Mouse (Mus musculus) gastrocnemius, adult 18-20 months (tissue): ENCODE measurements around the gene Bmi1. TPM values are rescaled to one million over a fixed set of nuclear protein-coding genes. Genes with fewer than 3 reads are reported as not detected.

Experiments used
- DNase-seq: peaks from one replicate; pipeline ENCODE4 v3.0.0; 2021; ENCODE audit warnings: low spot score
- long read RNA-seq, 2 experiments: library from polyadenylated mRNA; stranded (forward); transcript quantifications; one replicate each; pipeline ENCODE4 v2.0.0; 2021
- total RNA-seq, 2 experiments: library from RNA; stranded (reverse); gene quantifications; 2 replicates each; pipeline ENCODE4 v1.2.3; 2021

Gene Bmi1
- total RNA-seq, result 10 to 100 TPM; 67.2 to 67.6 TPM
- long read RNA-seq, experiment 1, transcript Bmi1-201 (10 exons, 3,594 nt), result major isoform, 91 of 100 reads
- long read RNA-seq, experiment 1, partial matches to known transcripts, result 4 of 100 reads
- long read RNA-seq, experiment 1, other reads (novel, unspliced or antisense), result 5 of 100 reads
- long read RNA-seq, experiment 2, transcript Bmi1-201 (10 exons, 3,594 nt), result major isoform, 82 of 89 reads
- long read RNA-seq, experiment 2, partial matches to known transcripts, result 2 of 89 reads
- long read RNA-seq, experiment 2, other reads (novel, unspliced or antisense), result 5 of 89 reads

DNA sequence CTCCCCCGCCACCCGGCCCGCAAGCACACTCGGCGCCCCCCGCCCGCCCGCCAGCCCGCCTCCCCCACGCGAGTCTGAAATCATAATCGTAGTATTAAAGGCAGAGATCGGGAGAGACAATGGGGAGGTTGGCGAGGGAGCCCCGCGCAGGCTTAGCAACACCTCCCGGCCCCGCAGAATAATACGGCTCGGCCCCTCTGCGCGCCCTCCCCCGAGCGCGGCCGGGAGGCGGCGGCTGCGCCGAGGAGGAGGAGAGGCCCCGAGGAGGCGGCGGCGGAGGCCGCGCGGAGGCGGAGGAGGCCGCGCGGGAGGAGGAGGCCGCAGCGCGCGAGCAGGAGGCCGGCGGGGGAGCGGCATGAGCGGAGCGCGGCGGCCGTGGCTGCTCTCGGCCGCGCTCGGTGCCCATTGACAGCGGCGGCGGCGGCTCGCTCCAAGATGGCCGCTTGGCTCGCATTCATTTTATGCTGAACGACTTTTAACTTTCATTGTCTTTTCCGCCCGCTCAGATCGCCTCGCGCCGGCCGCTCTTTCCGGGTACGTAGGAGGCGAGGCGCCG is at the start of gene Bmi1:
Gene Bmi1 (plus strand): TSS at position 83 of the 556 bp plus-strand sequence.
- DNase-seq, result peak; percentile 51

DNA sequence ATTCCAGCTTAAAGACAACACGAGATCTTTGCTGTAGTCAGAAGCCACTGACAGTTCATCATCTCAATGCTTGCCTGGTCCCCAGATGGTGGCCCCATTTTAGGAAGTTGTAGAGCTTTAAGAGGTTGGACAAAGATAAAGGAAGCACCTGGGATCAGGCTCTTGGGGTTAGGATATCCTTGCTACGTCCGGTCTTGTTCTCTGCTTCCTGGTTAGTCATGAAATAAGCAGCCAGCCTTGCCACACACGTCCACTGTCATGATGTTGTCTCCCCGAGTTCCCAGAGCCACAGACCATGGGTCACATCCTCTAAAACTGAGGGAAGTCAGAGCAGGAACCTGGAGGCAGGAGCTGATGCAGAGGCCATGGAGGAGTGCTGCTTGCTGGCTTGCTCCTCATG is 46.3 kb upstream of the Bmi1 start:
- no peak for DNase-seq

DNA sequence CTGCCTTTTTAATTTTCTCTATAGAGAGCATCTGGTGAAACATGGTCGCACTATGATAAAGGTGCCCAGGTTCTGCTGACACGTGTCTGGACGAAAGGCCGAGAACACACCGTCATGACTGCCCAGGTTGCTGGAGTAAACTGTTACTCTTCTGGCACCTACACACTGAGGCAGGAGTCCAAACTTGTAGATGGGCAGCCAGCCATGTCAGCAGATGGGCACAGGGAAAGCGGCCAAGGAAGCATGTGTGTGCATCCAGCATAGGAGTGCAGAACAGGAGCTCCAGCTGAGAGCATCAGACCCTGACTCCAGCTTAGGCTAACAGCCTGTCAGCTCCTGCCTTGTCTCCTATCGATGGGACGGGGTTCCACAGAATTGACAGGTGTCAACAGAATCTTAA is 41.8 kb upstream of the Bmi1 start:
- peak; percentile 78 for DNase-seq

DNA sequence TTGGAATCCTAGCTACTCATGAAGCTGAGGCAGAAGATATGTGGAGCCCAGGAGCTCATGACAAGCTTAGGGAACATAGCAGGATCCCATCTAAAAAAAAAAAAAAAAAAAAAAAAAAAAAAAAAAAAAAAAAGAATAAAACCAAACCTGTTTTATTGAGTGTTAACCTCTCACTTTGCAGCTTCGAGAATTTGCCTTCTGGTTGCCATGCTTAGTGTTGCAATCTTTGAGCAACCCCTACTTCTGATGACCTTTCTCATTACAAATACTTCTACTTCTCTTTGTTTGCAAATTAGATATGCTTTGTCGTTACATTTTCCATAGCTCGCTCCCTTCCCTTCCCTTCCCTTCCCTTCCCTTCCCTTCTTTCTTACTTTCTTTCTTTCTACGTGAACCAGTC is 28.3 kb upstream of the Bmi1 start:
- no peak for DNase-seq

DNA sequence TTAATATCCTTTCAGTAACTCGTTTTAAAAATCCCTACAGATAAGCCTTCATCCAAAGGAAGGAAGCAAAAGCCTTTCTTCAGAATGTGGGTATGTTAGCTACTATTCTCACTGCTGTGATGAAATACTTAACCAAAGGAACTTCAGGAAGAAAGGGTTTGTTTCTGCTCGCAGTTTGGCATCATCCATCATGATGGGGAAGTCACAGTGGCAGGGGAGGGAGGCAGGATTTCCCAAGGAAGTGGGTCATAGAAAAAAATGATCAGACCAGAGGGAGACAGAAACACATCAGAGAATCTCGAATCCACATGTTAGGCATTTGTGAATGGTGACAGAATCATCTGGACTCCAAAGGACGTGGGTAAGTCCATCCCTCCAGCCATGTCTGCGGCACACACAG is 22.0 kb upstream of the Bmi1 start:
- no peak for DNase-seq

DNA sequence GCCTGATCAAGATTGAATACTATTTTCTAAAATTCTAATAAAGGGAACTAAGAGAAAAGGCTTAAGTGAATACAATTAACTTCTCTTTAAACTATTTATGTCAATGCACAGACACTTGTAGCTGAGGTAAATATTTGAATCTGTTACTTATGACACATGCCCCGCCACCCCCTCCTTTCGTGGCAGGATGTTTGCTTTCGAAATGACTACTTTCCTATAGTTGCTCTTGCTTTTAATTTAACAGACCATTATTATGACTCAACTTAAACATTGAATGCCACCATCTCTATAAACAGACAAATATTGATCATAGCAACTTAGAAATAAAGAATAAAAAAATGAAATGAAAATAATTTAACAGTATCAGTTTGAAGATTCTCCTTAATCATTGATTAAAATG is 12.8 kb upstream of the Bmi1 start:
- no peak for DNase-seq

DNA sequence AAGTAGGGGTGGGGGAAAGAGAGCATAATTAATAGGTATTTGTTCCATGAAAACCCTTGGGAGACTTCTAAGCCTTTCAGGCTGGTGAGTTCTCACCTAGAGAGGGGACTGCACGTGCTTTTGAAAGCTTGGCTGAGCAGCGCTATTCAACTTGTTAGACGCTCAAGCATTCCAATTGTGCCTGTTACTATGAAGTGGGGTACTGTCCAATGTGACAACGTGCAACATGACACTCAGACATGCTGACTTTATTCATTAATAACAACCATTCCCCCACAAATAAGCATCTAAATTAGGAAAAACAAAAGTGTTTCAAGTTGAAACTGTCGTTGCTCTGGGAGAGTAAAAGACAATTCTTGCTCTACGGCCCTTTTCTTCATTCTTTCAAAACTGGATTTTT is 5.8 kb upstream of the Bmi1 start:
- DNase-seq, result no peak

DNA sequence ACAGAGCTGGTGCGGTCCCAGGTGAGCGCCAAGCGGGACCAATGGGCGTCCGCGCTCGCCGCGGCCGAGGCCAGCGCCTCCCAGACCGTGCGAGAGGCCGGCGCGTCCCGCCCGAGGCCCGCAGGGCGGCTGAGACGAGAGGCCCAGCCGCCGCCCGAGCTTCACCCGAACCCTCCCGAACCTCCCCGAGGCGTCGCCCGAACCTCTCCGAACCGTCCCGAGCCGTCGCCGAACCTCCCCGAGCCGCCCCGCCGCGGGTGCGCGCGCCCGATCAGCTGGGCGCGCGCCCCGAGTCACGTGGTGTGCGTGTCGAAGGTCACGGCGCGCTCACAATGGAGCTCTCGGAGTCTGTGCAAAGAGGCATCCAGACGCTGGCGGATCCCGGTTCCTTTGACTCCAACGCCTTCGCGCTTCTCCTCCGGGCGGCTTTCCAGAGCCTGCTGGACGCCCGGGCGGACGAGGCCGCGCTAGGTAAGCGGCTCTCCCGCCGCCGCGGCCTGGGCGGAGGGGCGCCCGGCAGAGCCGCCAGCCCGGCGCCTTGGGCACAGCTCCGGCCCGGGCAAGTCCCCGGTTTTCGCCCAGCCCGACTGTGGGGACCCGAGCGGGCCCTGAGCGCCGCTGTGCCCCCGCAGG is 4.6 kb upstream of the Bmi1 start, which contains the start of gene Commd3:
Gene Commd3 (plus strand): TSS at position 252 of the 633 bp plus-strand sequence.
- peak; percentile 96 for DNase-seq

DNA sequence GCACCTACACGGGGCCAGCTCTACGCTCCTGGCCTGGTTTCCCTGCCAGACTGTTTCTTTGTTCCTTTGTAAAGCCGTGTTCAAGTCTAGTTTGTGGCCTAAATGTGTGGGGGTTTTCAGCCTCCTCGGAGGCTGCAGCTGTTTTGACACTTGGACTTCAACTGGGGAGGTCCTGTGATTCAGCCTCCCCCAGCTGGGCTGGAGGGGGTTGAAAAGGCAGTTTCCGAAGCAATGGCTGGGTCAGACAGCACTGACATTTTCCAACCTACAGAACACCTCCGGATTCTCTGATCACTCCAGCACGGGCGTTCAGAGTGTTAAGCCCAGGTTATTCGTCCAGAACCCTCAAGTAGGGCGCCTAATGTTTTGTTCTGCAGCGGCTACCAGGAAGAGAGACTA is 4.1 kb upstream of the Bmi1 start:
- DNase-seq, result no peak

DNA sequence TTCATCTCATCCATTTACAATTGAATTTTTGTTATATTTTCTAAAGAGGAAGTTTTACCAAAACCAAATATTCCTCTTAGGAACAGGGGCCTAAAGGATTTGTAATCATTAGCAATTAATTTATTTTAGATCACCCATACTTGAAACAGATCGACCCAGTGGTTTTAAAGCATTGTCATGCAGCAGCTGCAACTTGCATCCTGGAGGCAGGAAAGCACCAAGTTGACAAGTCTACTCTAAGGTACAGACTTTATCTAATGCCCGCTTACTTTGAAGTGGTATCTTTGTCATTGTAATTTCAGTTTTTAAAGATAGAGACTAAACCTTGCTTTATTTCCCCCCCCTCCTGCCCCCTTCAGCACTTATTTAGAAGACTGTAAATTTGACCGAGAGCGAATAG is 3.1 kb upstream of the Bmi1 start:
- DNase-seq, result no peak

DNA sequence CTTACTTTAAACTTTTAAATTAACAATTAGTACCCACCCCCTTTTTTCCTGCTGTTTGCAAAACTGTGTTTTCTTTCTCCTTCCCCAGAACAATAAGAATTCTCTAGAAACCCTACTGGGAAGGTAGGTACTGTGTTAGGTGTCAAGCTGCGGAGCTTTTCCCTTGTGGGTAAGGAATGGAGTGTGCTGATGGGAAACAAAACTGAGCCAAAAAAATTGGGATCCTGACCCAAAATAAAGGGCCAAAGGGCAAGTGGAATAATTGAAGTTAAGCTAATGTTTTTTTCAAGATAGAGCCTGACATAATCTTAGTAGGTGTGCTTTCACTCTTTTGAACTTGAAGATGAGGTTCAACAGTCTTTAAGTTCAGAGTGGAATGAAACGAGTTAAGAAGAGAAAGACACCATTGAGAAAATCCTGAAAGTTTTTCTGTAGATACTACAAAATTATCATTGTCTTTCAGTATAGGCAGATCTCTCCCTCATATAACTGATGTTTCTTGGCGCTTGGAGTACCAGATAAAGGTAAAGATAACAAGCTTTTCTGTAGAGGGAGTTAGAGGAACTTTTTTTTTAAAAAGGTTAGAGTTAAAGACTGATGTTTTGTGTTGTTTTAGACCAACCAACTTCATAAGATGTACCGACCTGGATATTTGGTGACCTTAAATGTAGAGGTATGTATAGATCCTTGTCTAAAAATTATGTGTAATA is 2.5 kb upstream of the Bmi1 start:
- no peak for DNase-seq

DNA sequence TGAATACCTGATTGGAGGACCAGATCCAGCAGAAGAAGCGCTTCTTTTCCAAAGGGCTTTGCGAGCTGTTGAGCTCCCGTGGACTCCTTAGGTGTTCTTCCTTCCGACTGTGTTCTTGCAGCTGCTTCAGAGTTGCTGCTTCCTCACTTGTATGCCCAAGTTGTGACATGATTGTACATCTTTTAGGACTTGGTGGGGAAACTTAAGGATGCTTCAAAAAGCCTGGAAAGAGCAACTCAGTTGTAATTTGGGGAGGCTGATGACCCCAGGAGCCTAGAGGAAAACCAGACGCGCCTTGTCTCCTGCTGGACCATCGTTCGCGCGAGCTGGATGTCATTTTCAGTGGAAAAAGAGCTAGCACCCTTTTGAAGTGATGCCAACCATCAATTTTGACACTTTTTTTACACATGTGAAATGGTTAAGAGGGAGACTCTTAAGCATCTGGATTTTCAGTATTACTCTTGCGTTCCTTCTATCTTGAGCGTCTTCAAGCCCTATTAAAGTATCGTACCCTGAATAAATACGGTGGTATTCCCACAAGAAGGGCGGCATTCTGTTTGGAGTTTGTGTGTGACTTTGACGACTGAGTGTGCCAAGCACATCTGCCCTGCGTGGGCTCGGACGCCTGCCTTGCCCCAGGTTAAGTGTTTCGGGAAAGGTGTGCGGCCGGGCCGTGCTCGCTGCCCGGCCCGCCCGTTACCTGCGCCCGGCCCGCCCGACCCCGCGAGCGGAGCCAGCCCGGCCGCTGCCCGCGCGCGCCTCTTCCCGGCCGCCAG is 949 bp upstream of the Bmi1 start:
- DNase-seq, result no peak

DNA sequence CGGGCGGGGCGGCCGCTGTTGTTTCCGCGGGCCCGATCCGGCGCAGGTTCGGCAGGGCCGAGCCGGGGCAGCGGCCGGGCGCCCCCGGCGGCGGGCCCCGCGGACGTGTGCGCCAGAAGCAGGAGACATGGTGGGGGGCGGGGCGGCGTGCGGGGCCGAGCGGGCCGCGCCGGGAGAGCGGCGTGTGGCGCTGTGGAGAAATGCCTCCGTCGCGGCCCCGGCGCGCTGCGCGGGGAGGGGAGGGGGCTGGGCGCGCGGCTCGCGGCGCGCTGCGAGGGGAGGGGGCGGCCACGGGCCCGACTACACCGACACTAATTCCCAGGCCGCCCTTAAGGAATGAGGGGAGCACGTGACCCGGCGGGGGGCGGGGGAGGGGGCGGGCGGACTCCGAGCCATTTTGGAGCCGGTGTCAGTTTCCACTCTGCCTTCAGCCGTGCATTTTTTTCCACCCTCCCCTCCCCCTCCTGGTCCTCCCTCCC is 322 bp upstream of the Bmi1 start:
- DNase-seq, result peak; percentile 71

DNA sequence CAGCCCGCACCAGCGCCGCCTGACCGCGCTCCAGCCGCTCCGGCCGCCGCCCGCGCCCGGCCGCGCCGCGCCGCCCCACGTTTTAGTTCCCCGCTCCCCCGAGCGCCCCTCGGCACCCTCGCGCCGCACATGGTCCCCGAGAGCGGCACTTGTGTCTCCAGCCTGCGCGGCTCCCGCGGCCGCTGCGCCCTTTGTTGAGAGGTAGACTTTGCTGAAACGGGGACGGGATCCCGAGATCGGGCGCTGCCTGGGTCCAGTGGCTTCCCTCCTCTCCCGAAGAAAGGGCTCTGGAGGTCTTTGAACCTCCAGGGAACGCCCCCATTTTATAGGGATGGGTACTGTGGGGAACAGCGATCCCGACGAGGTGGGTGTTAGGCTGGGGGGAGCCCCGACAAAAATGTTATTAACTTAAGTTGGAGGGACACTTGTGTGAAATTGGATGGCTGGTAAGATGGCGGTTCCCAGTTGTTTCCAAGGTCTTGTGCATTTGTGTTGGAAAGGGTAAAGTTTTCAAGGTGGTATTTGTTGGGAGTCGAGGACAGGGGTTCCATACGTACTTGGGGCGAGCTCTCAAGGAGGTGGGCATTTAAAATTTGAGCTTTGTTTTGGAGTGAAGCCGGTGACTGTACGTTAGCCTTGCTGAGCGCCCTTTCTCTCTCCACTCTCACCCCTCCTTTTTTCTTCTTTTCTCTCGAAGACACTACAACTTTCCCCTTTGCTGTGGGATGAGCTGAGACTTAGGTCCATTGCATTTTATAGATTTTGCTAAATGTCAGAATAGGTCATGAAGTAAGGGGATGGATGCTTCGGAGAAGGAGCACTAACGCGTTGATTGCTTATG is 1.0 kb downstream of the Bmi1 start:
- no peak for DNase-seq

DNA sequence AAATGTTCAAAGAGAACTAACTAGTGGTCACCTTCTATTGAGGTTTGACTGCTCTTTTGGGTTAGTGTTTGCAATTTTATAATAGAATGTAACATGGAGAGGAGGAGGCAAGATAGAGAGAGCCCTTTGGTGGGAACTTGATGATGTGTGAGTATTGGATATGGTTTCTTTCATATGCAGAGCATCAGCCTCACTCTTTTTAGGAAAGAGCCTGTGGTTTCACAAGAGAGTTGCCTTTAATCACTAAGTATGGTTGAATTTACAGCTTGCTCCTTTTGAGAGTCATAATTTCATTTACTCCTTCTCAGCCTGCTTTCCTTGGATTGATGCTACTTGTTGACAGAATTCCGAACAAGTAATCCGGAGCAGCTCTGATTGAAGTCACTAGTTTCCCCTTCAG is 2.9 kb downstream of the Bmi1 start:
- no peak for DNase-seq

DNA sequence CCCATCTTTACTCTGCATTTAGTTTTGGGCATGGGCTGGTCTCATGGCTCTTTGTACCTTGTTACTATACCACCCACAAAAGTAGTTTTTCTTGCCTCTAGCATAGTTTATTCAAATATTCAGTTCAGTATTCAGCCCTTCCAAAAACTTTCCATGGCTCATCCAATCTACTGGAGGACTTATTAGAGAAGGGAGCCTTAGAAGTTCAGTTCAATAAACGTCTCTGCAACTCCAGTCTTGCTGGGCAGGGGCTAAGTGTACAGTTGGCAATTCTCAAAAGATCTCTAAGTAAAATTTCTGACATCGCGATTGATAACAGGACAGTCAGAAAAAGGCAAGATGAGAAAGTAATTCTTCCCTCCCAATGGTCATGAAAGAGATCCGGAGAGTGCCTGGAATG is 3.7 kb downstream of the Bmi1 start:
- no peak for DNase-seq

DNA sequence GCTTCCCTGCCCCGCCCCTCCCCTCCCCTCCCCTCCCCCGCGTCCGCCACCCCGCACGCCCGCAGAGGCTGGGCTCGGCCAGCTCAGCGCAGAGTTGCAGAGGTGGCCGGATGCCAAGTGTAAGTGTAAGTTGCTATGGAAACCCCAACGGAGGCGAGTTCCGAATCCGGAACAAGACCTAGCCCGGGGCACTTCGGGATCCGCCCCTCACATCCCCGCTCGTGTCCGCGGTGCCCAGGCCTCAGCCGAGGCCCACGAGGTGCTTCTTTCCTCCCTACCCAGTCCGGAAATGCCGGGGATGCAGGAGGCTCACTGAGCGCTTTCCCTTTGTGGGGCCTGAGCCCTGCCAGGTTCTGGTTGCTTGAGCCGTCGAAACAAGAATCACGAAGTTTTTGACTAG is 4.1 kb downstream of the Bmi1 start:
- no peak for DNase-seq

DNA sequence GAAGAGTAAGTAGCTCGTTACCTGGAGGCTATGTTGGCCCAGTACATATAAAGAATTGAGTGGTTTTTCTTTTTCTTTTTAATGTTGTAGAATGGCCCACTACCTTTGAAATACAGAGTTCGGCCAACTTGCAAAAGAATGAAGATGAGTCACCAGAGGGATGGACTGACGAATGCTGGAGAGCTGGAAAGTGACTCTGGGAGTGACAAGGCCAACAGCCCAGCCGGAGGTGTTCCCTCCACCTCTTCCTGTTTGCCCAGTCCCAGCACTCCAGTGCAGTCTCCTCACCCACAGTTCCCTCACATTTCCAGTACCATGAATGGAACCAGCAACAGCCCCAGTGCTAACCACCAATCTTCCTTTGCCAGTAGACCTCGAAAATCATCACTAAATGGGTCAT is 7.2 kb downstream of the Bmi1 start:
- no peak for DNase-seq

DNA sequence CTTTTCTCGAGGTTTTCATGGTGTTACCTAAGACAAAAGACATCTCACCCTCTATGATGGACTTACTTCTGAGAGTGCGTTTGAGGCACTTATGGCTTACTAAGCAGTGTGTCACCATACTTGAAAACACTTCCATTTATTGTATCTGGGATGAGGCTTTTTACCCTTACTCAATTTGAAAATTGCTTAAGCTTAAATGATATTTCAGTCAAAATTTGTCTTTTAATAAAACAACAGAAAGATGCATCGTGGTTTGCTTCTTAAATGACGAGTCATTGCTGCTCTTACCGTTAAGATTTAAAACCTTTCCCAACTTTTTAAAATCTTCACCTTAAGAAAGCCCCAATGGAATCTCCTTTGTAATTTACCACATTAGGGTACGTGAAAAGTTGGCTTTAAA is 9.6 kb downstream of the Bmi1 start:
- DNase-seq, result no peak

DNA sequence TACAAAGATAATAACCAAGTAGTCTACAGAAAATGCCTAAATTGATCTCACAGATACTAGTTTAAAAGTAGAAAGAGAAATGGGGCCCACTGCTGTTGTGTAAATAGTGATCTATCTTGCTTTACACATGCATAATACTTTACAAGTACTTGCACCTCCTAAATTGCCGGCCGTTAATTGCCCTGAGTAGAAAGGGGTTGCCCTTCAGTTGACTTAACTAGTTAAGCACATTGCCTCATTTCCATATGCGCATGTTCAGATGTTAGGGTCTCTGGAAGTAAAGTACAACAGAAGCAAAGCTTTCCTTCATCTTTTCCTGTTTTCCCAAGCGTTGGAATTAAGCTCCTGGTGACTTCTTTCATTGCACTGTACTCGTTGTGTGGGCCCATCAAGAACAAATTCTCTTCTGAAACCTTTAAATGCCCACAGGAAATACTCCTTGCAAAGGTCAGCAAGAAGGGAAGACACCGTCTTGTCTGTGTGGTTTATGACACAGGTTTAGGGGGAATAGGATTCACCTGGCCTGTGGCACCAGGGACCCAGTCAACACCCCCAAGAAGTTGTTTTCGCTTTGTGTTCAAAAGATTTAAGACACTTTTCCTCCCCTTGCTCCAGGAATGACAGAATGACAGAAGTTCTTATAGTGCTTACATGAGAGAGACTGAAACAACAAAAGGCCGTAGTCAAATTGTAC is 10.2 kb downstream of the Bmi1 start:
- DNase-seq, result no peak
